Mouse (Mus musculus): ENCODE measurements at regions not wholly inside any gene's neighbourhood (a gene's known extent, or its start where the extent isn't known, plus 50 kb on each side); places are given as distances from the start of the nearest gene placed in this dataset.
A peak's percentile ranks its signal among the peaks of the same experiment; 100 is the strongest.
"Not testable (repeated sequence)": the region's sequence is repeated elsewhere in the genome, so short reads cannot be mapped to it uniquely, and the experiment has no call there.

DNA sequence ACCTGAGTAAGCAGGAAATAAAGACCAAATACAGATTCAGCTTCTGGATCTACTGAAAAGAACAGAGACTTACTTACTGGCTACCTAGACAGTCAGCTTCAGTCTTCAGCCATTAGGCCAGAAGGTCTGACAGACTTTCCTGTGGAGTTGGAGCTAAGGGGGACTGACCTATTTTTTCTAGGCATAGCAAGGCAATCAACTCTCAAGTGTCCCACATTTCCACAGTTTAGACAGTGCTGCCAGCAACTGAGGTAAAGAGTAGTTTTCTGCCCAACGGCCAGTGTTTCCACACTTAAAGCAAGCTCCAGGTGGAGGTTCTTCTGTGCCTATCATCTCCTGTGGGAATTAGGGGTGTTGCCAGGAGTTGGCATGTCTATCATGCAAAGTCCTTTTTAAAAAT, 111.3 kb upstream of the Ppp6c start:
- no peak overlapping the region for H3K27ac ChIP-seq (ENCODE audit: low read length)
- no peaks in the 10 kb centered on the region for H3K4me1 ChIP-seq (ENCODE audit: control insufficient read depth, insufficient read depth, low read length)
- H3K27me3 ChIP-seq (replicated peaks; ENCODE audit: control insufficient read depth, insufficient read depth, low read length), result no peaks in the 10 kb centered on the region
- no peak for ATAC-seq
- no peak overlapping the region for H3K4me2 ChIP-seq (ENCODE audit: low read depth, low read length)
- H3K36me3 ChIP-seq (ENCODE audit: control insufficient read depth, insufficient read depth, low read length), result no peaks in the 10 kb centered on the region
- no peak overlapping the region for H3K4me3 ChIP-seq (ENCODE audit: low read length)
- H3K9me3 ChIP-seq (ENCODE audit: control insufficient read depth, low read length), result no peaks in the 10 kb centered on the region
- no peak overlapping the region for H3K9ac ChIP-seq (ENCODE audit: low read depth, low read length)
- WGBS, result 78% methylated on average over 1 of the region's 1 CpGs

DNA sequence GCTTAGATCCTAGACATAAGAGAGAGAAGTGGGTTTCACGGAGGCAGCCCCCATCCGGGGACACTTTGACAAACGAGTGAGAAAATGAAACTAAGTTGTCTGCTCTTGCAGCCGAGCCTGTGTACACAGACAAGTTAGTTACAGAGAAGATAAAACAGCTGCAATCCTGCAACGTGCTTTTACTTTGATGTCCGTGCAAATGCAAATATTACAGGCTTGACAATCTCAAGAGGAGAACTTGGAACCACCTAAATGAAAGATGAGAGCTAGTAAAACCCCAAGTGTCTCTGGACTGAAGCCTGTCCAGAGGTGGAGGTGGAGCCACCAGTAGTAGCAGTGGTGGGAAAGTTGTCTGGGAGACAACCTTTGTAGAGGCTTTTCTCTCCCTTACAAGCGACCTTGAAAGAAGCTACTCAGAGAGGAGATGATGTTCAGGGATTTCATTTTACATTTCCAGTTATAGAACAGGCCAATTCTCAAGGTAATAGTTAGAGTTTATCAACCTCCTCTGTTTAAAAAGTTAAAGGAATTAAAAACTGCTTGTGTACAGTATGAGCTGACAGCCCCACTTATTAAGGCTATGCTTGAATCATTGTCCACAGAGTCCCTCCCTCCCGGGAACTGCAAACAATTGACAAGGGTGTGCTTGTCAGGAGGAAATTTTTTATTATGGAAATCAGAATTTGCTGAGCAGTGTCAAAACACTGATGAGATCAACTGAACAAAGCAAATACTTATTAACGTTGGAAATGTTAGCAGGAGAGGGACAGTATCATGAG, 99.7 kb upstream of the Ppp6c start:
- Histone ChIP-seq H3K27me3 (replicated peaks; ENCODE audit: control insufficient read depth, insufficient read depth, low read length) (no peaks in the 10 kb centered on the region), H3K4me2 (ENCODE audit: low read depth, low read length) (peak overlapping the region; percentile 60), H3K9ac (ENCODE audit: low read depth, low read length) (peak overlapping the region; percentile 33; the same call in 1 of the 2 replicates), H3K4me3 (ENCODE audit: low read length) (peak overlapping the region; percentile 46), H3K9me3 (ENCODE audit: control insufficient read depth, low read length) (no peaks in the 10 kb centered on the region), H3K27ac (ENCODE audit: low read length) (no peak overlapping the region), H3K4me1 (ENCODE audit: control insufficient read depth, insufficient read depth, low read length) (0 out of 2 replicates have a peak, but pooled peaks cover 3% of the 10 kb centered on the region), H3K36me3 (ENCODE audit: control insufficient read depth, insufficient read depth, low read length) (no peaks in the 10 kb centered on the region)
- peak; percentile 81 for ATAC-seq
- 18% methylated on average over 9 of the region's 9 CpGs for WGBS

DNA sequence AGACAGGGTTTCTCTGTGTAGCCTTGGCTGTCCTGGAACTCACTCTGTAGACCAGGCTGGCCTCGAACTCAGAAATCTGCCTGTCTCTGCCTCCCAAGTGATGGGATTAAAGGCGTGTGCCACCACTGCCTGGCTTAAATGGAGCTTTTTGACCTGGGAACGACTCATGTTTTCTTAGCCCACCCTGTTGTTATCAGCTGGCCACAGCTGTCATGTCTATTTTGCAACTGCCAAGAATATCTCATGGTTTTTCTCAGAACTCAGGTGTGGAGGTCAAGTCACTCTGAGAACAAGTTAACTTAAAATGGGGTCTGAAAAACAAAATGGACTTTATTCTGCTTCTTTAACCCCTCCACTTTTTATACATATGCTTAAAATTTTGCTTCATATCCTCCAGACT, 98.9 kb upstream of the Ppp6c start:
- H3K4me2 ChIP-seq (ENCODE audit: low read depth, low read length), result peak overlapping the region; percentile 60
- 62% methylated on average over 3 of the region's 3 CpGs for WGBS
- H3K27me3 ChIP-seq (replicated peaks; ENCODE audit: control insufficient read depth, insufficient read depth, low read length); H3K27ac ChIP-seq (ENCODE audit: low read length); H3K4me3 ChIP-seq (ENCODE audit: low read length); H3K36me3 ChIP-seq (ENCODE audit: control insufficient read depth, insufficient read depth, low read length); H3K9ac ChIP-seq (ENCODE audit: low read depth, low read length); H3K4me1 ChIP-seq (ENCODE audit: control insufficient read depth, insufficient read depth, low read length); H3K9me3 ChIP-seq (ENCODE audit: control insufficient read depth, low read length): not testable (repeated sequence)
- ATAC-seq, result peak; percentile 62; the same call in 1 of the 2 replicates

DNA sequence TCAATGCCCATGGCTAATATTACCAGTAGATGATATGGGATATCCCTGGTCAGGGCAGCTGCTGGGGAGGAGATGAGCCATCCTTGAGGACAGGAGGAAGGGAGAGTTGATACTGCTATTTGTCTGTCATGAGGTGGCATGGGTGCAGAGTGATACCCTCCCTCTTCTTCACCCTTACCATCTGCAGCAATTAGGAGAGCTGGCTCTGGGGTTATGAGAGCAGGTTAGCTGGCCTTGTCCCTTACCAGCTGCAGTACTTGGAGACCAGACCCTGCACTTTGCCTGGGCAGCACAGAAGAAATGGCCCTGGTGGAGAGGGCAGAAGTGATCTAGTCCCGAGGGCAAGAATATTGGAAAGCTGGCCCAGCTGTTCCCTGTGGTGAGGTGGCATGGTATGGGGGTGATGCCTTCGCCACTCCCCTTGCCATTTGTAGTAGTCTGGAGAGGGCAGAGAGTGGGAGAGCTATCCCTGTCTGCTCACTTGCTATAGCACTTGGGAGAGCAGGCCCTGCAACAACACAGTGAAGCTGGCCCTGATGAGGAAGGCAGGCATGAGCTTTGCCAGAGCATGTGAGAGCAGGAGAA, 73.6 kb upstream of the Ppp6c start:
- no peaks in the 10 kb centered on the region for H3K4me1 ChIP-seq (ENCODE audit: control insufficient read depth, insufficient read depth, low read length)
- H3K9ac ChIP-seq (ENCODE audit: low read depth, low read length), result no peak overlapping the region
- no peaks in the 10 kb centered on the region for H3K36me3 ChIP-seq (ENCODE audit: control insufficient read depth, insufficient read depth, low read length)
- WGBS, result 72% methylated on average over 2 of the region's 2 CpGs
- H3K4me2 ChIP-seq (ENCODE audit: low read depth, low read length), result no peak overlapping the region
- H3K27me3 ChIP-seq (replicated peaks; ENCODE audit: control insufficient read depth, insufficient read depth, low read length), result no peaks in the 10 kb centered on the region
- ATAC-seq, result no peak
- no peak overlapping the region for H3K4me3 ChIP-seq (ENCODE audit: low read length)
- no peak overlapping the region for H3K27ac ChIP-seq (ENCODE audit: low read length)
- H3K9me3 ChIP-seq (ENCODE audit: control insufficient read depth, low read length), result no peaks in the 10 kb centered on the region

DNA sequence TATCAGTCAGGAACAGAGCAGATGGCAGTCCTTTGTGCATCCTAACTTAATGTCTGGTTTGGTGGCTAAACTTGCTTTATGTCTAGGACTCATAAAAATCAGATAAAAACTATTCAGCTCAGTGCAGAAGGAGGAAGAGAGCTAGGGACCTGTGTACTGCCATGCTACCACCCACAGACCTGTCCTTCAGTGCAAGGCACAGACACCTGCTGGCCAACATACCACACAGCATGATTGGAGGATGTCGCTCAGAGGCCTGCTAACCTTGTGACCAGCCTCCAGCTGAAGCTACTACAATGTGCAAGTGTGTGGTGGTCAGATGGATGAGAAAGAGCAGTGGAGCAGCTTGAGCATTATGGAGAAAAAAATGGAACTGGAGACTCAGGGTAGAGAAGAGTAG, 73.0 kb upstream of the Ppp6c start:
- no peaks in the 10 kb centered on the region for H3K4me1 ChIP-seq (ENCODE audit: control insufficient read depth, insufficient read depth, low read length)
- no peak overlapping the region for H3K27ac ChIP-seq (ENCODE audit: low read length)
- no peak overlapping the region for H3K4me2 ChIP-seq (ENCODE audit: low read depth, low read length)
- H3K36me3 ChIP-seq (ENCODE audit: control insufficient read depth, insufficient read depth, low read length), result no peaks in the 10 kb centered on the region
- no peaks in the 10 kb centered on the region for H3K9me3 ChIP-seq (ENCODE audit: control insufficient read depth, low read length)
- H3K4me3 ChIP-seq (ENCODE audit: low read length), result no peak overlapping the region
- 62% methylated on average over 1 of the region's 1 CpGs for WGBS
- ATAC-seq, result no peak
- no peak overlapping the region for H3K9ac ChIP-seq (ENCODE audit: low read depth, low read length)
- H3K27me3 ChIP-seq (replicated peaks; ENCODE audit: control insufficient read depth, insufficient read depth, low read length), result no peaks in the 10 kb centered on the region

DNA sequence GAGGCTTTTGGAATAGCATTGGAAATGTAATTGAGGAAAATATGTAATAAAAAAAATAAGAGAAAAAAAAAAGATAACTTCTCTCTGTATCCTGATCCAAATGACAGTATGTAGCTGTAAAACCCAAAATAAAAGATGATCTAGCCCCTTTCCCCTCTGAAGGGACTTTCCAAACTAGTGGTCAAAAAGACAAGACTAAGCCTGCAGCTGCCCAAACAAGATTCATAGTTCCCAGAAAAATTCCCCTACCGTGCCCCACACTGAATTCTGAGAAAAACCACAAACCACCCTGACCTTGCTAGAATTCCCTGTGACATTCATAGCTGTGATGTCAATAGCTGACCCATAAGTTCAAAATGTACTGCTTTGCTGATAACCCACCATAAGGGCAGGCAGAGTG, 69.2 kb upstream of the Ppp6c start:
- Histone ChIP-seq H3K4me2 (ENCODE audit: low read depth, low read length) (no peak overlapping the region), H3K27ac (ENCODE audit: low read length) (no peak overlapping the region), H3K4me1 (ENCODE audit: control insufficient read depth, insufficient read depth, low read length) (no peaks in the 10 kb centered on the region), H3K9ac (ENCODE audit: low read depth, low read length) (no peak overlapping the region), H3K36me3 (ENCODE audit: control insufficient read depth, insufficient read depth, low read length) (no peaks in the 10 kb centered on the region), H3K9me3 (ENCODE audit: control insufficient read depth, low read length) (no peaks in the 10 kb centered on the region), H3K4me3 (ENCODE audit: low read length) (no peak overlapping the region), H3K27me3 (replicated peaks; ENCODE audit: control insufficient read depth, insufficient read depth, low read length) (no peaks in the 10 kb centered on the region)
- ATAC-seq, result no peak
- WGBS, result 89% methylated on average over 1 of the region's 1 CpGs

DNA sequence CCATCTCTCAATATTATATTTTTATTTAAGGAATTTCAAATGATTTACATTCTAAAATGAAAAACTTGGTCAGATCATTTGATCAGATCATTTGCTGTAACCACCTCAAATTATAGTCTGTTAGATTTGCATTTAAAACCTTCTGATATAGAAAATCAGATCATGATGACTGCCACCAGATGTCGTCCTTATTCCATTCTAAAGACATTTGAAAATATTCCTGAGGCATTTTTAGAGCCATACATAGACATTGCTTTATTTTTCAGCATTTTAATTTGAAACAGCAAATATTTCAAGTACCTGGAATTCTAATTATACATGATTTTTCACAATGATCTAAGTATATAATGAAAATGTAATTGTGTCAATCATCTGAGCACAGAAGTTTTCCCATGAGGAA, 52.0 kb upstream of the Ppp6c start:
- 43% methylated on average over 1 of the region's 1 CpGs for WGBS
- no peak for ATAC-seq
- Histone ChIP-seq H3K27ac (ENCODE audit: low read length) (no peak overlapping the region), H3K4me2 (ENCODE audit: low read depth, low read length) (no peak overlapping the region), H3K36me3 (ENCODE audit: control insufficient read depth, insufficient read depth, low read length) (no peaks in the 10 kb centered on the region), H3K27me3 (replicated peaks; ENCODE audit: control insufficient read depth, insufficient read depth, low read length) (no peaks in the 10 kb centered on the region), H3K4me1 (ENCODE audit: control insufficient read depth, insufficient read depth, low read length) (no peaks in the 10 kb centered on the region), H3K9ac (ENCODE audit: low read depth, low read length) (no peak overlapping the region), H3K9me3 (ENCODE audit: control insufficient read depth, low read length) (no peaks in the 10 kb centered on the region), H3K4me3 (ENCODE audit: low read length) (no peak overlapping the region)

All from intestine, embryonic 16.5 days (tissue).